Mouse (Mus musculus) ES-E14 (cell line): ENCODE measurements around the gene Rnf145.

Experiments used
- CHD2 ChIP-seq: IDR thresholded peaks from 2 replicates; pipeline ENCODE4 v1.6.1; 2014; ENCODE audit warnings: mild to moderate bottlenecking, low read depth, low read length, inconsistent platforms
- HCFC1 ChIP-seq: IDR thresholded peaks from 2 replicates; pipeline ENCODE4 v1.6.1; 2012; ENCODE audit warnings: low read length, inconsistent platforms, borderline replicate concordance; ENCODE audit not compliant: insufficient read depth
- MAFK ChIP-seq: IDR thresholded peaks from 2 replicates; pipeline ENCODE4 v1.6.1; 2014; ENCODE audit warnings: mild to moderate bottlenecking, low read depth, low read length, inconsistent platforms; ENCODE audit not compliant: insufficient read depth
- ZC3H11A ChIP-seq: IDR thresholded peaks from 2 replicates; pipeline ENCODE4 v1.6.1; 2012; ENCODE audit warnings: low read depth, mild to moderate bottlenecking, inconsistent platforms, low read length, borderline replicate concordance
- ZNF384 ChIP-seq: IDR thresholded peaks from 2 replicates; pipeline ENCODE4 v1.6.1; 2012; ENCODE audit warnings: low read depth, low read length, inconsistent platforms

DNA sequence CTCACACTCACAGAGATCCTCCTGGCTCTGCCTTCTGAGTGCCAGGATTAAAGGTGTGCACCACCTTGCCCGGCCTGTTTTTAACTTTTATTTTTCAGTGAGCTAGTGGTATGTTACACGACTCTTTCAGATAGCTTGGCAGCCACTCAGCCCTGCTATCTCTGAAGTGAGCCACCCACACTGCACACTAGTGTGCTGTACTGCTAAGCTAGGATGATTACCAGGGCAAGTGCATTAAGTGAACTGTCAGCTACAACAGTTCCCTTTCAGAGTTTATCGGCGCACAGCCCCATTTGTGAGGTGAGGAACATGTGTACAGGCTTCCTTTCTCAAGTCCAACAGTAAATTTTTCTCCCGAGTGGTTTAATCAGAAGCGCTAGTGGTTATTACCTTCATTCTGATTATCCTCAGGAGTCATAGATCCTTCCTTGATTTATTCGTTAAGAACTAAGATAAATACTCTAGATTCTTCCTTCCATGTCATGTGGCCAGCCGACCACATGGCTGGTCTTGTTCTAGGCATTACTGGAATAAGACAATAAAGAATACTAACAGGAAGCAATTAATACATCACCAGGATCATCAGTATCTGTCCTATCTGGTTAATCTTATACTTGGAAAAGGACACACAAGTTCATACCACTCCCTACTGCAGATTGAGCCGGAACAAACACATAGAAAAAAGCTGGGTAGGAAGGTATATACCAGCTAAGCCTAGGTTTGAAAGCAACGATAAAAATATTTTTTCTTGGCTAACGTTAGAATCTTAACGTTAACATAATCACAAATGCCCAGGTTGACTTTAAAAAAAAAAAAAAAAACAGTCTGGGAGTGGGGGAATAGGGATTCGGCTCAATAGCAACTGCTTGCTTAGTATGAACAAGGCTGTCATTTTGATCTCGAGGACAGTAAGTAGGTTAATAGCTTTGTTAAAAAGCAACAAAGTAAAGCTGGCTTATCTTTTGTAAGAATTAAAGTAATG lies 6.4 kb upstream of the Rnf145 start:
- TF ChIP-seq MAFK (no peak), HCFC1 (no peak), ZNF384 (no peak), ZC3H11A (no peak), CHD2 (no peak)
